Mouse (Mus musculus) neural tube, embryonic 15.5 days (tissue): Measurements from ENCODE around the gene Cep78. TPM values are rescaled to one million over a fixed set of nuclear protein-coding genes. Genes with fewer than 3 reads are reported as not detected.
"Not testable (repeated sequence)": the region's sequence is repeated elsewhere in the genome, so short reads cannot be mapped to it uniquely, and the experiment has no call there.

Experiments
- ATAC-seq: fragments of 200-750 bp; cut with Nextera tagmentation; 2 replicates; pipeline ENCODE4 v1.8.0; 2017; ENCODE audit warnings: mild to moderate bottlenecking, moderate TSS enrichment, moderate library complexity; ENCODE audit not compliant: low FRiP score
- H3K27ac ChIP-seq: fragments of 300-500 bp; sonication (generic); replicated peaks from 2 replicates; pipeline ENCODE4 v1.5.1; 2015; ENCODE audit warnings: mild to moderate bottlenecking, inconsistent platforms
- H3K27me3 ChIP-seq: fragments of 300-500 bp; sonication (generic); replicated peaks from 2 replicates; pipeline ENCODE4 v1.6.1; 2015; ENCODE audit warnings: inconsistent platforms
- H3K36me3 ChIP-seq: fragments of 300-500 bp; sonication (generic); 2 replicates; pipeline ENCODE4 v1.6.1; 2015; ENCODE audit warnings: inconsistent platforms
- H3K4me1 ChIP-seq: fragments of 300-500 bp; sonication (generic); 2 replicates; pipeline ENCODE4 v1.6.1; 2015; ENCODE audit warnings: inconsistent platforms
- H3K4me2 ChIP-seq: fragments of 300-500 bp; sonication (generic); 2 replicates; pipeline ENCODE4 v1.6.1; 2015; ENCODE audit warnings: inconsistent platforms, mild to moderate bottlenecking, moderate library complexity
- H3K4me3 ChIP-seq: fragments of 300-500 bp; sonication (generic); replicated peaks from 2 replicates; pipeline ENCODE4 v1.5.1; 2015; ENCODE audit warnings: mild to moderate bottlenecking, inconsistent platforms
- H3K9ac ChIP-seq: fragments of 300-500 bp; sonication (generic); replicated peaks from 2 replicates; pipeline ENCODE4 v1.6.1; 2015; ENCODE audit warnings: mild to moderate bottlenecking, inconsistent platforms
- H3K9me3 ChIP-seq: fragments of 300-500 bp; sonication (generic); replicated peaks from 2 replicates; pipeline ENCODE4 v1.6.1; 2016; ENCODE audit warnings: inconsistent platforms
- WGBS: fragments of 180-500 bp; shearing (Covaris S2); methylation state at CpG from one replicate; pipeline ENCODE4 v1.1.7; 2015; ENCODE audit warnings: mixed read lengths; 5-methylcytosine and 5-hydroxymethylcytosine counted together
- polyA plus RNA-seq: library from polyadenylated mRNA; unstranded; fragments of >200 nt; fragmentation: Nextera tagmentation; extraction: Ambion mirVana; gene quantifications from 2 replicates; pipeline ENCODE4 v1.2.1, GENCODE M21; 2015

Gene Cep78
- 25.7 and 25.9 TPM in 2 replicates for polyA plus RNA-seq

DNA sequence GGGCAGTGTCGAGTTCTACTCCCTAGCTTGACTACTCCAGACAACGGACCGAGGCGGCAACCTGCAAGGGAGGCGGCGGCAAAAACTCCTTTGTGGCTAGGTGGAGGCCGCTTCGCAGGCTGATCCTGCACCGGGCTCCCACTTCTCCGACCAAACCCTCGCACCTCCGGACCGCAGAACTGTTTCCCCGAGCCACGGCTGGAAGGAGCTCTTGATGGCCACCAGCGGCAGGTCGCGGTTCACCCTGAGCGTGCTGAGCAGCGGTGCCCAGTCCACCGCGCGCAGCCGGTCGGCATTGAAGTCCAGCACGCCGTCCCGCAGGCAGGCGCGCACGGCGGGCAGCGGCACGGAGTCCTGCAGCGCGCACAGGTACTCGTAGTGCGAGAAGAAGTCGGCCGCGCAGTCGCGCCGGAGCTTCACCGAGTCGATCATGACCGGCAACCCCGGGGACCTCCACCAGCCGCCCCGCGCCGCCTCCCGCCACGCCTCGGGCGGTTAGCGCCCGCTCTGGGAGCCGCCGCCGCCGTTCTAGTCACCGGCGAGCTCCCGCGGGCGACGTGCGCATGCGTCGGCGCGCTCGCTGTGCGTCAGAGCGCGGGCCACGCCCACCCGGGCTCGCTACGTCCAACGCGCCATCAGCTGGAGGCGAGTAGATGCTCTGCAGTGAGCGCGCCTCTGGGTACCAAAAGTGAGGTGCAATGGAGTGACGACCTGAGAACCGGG is at the start of gene Cep78:
Gene Cep78, minus strand, starts transcription at position 541 of the 723 bp plus-strand sequence.
- no peaks in the 10 kb centered on the region for H3K27me3 ChIP-seq
- WGBS: under 1% methylated on average over 82 of the region's 88 CpGs
- H3K4me3 ChIP-seq: peak within 1 kb of the TSS; percentile 81
- ATAC-seq: peak; percentile 95
- peak within 1 kb of the TSS; percentile 63 for H3K4me2 ChIP-seq
- peak within 1 kb of the TSS; percentile 92 for H3K27ac ChIP-seq
- peak within 1 kb of the TSS; percentile 80 for H3K9ac ChIP-seq
- peaks cover 3% of the 10 kb centered on the region; the same call in 1 of the 2 replicates for H3K36me3 ChIP-seq
- peaks cover 33% of the 10 kb centered on the region for H3K4me1 ChIP-seq
- no peaks in the 10 kb centered on the region for H3K9me3 ChIP-seq

DNA sequence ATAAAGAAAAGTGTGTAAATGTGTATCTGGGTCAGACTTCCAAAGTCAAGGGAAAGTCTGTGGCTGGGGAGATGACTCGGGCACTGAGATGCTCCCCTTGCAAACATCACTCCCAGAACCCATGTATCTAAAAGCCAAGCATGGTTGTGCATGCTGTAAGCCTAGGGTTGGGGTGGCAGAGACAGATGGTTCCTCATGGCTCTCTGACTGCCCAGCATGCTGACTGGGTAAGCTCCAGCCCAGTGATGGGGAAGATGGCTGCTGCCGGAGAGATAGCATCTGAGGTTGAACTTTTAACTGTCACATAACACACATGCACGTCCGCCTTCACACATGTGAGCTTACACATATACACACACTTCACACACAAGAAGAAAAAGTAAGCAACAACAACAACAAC is 46.5 kb upstream of the Cep78 start:
- Histone ChIP-seq H3K4me1 (no peaks in the 10 kb centered on the region; the same call in 1 of the 2 replicates), H3K4me3 (no peak overlapping the region), H3K27me3 (no peaks in the 10 kb centered on the region), H3K9me3 (no peaks in the 10 kb centered on the region), H3K9ac (no peak overlapping the region), H3K27ac (no peak overlapping the region), H3K4me2 (no peak overlapping the region), H3K36me3 (no peaks in the 10 kb centered on the region)
- ATAC-seq: no peak
- 93% methylated on average over 4 of the region's 4 CpGs for WGBS

DNA sequence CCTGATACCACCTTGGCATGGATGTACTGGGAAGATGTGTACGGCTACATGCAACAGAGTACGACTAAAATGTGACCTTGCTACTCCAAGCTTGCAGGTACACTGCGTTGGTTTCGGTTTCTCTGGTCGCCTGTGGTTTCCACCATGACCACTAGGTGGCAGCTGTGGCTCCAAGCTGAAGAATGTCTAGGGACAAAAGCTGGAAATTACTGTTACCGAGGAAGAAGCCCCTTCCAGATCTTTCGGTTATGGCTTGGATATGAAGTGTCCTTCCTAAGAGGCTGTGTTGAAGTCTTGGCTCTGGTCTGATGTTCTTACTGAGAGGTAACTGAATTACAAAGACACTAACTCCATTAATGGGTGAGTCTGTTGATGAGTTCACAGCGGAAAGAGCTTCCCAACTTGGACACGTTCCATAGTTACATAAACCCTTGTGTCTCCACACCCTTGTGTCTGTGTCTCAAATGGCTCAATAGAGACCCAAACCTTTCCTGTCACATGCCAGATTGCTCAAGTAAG is 44.5 kb upstream of the Cep78 start:
- peak; percentile 78 for ATAC-seq
- not testable (repeated sequence) for H3K27ac ChIP-seq, H3K9ac ChIP-seq, H3K9me3 ChIP-seq, H3K27me3 ChIP-seq, H3K36me3 ChIP-seq, H3K4me1 ChIP-seq
- Histone ChIP-seq H3K4me3 (peak overlapping the region; percentile 19; the same call in 1 of the 2 replicates), H3K4me2 (peak overlapping the region; percentile 46)
- 28% methylated on average over 7 of the region's 9 CpGs for WGBS

- 55% methylated on average over 5 of the region's 5 CpGs for WGBS
- no peak for ATAC-seq
- H3K9ac ChIP-seq: no peak overlapping the region
- H3K4me1 ChIP-seq: no peaks in the 10 kb centered on the region; the same call in 1 of the 2 replicates
- H3K27me3 ChIP-seq: no peaks in the 10 kb centered on the region
- no peaks in the 10 kb centered on the region for H3K36me3 ChIP-seq
- peak overlapping the region; percentile 46 for H3K4me2 ChIP-seq
- H3K27ac ChIP-seq: no peak overlapping the region
- no peaks in the 10 kb centered on the region for H3K9me3 ChIP-seq
- peak overlapping the region; percentile 19; the same call in 1 of the 2 replicates for H3K4me3 ChIP-seq
Measured at GRCm38 (mm10) chr19:16028746-16029252, 44.0 kb upstream of the Cep78 start.

GRCm38 (mm10) chr19:16027876-16028670 is 43.3 kb upstream of the Cep78 start:
- Histone ChIP-seq H3K36me3 (no peaks in the 10 kb centered on the region), H3K9me3 (no peaks in the 10 kb centered on the region), H3K27ac (no peak overlapping the region), H3K9ac (no peak overlapping the region), H3K27me3 (no peaks in the 10 kb centered on the region), H3K4me3 (no peak overlapping the region), H3K4me2 (no peak overlapping the region), H3K4me1 (no peaks in the 10 kb centered on the region; the same call in 1 of the 2 replicates)
- no peak for ATAC-seq
- WGBS: 83% methylated on average over 15 of the region's 15 CpGs

GRCm38 (mm10) chr19:16026276-16026675 is 41.5 kb upstream of the Cep78 start:
- no peak overlapping the region for H3K4me3 ChIP-seq

GRCm38 (mm10) chr19:16022178-16022577 is 37.4 kb upstream of the Cep78 start:
- no peaks in the 10 kb centered on the region for H3K36me3 ChIP-seq
- ATAC-seq: peak; percentile 50; the same call in 1 of the 2 replicates
- H3K4me3 ChIP-seq: no peak overlapping the region
- H3K4me1 ChIP-seq: 0 out of 2 replicates have a peak, but pooled peaks cover 2% of the 10 kb centered on the region
- no peaks in the 10 kb centered on the region for H3K27me3 ChIP-seq
- no peak overlapping the region for H3K27ac ChIP-seq
- no peak overlapping the region for H3K9ac ChIP-seq
- no peak overlapping the region for H3K4me2 ChIP-seq
- H3K9me3 ChIP-seq: no peaks in the 10 kb centered on the region
- WGBS: 72% methylated on average over 10 of the region's 10 CpGs

More at GRCm38 (mm10) chr19:16026276-16026675, 41.5 kb upstream of the Cep78 start:
- H3K36me3 ChIP-seq: no peaks in the 10 kb centered on the region
- WGBS: 96% methylated on average over 5 of the region's 5 CpGs
- no peak overlapping the region for H3K9ac ChIP-seq
- no peak overlapping the region for H3K27ac ChIP-seq
- H3K9me3 ChIP-seq: no peaks in the 10 kb centered on the region
- H3K4me2 ChIP-seq: no peak overlapping the region
- no peaks in the 10 kb centered on the region for H3K27me3 ChIP-seq
- no peak for ATAC-seq
- peaks cover 2% of the 10 kb centered on the region; the same call in 1 of the 2 replicates for H3K4me1 ChIP-seq

DNA sequence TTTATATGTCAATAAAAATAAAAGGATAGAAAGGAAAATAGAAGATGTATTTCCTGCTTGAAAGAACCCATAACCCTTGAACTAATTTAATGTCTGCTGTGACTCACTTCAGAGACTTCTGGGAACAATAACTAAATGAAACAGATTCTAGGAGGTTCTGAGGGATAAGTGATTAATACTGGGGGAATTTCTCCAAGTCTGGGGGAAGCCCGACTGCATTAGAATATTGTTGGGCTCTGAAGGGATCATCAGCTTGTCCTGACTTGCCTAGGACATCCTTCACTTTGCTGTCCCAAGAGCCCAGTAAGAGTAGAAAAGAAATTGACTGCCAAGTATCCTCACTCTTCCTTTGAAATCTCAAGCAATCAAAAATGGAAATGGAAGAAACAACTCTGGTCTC is 31.4 kb upstream of the Cep78 start:
- Histone ChIP-seq H3K36me3 (no peaks in the 10 kb centered on the region), H3K4me2 (no peak overlapping the region), H3K4me3 (no peak overlapping the region), H3K27me3 (no peaks in the 10 kb centered on the region), H3K4me1 (no peaks in the 10 kb centered on the region), H3K27ac (no peak overlapping the region), H3K9ac (no peak overlapping the region), H3K9me3 (no peaks in the 10 kb centered on the region)
- ATAC-seq: no peak
- 59% methylated on average over 1 of the region's 1 CpGs for WGBS

DNA sequence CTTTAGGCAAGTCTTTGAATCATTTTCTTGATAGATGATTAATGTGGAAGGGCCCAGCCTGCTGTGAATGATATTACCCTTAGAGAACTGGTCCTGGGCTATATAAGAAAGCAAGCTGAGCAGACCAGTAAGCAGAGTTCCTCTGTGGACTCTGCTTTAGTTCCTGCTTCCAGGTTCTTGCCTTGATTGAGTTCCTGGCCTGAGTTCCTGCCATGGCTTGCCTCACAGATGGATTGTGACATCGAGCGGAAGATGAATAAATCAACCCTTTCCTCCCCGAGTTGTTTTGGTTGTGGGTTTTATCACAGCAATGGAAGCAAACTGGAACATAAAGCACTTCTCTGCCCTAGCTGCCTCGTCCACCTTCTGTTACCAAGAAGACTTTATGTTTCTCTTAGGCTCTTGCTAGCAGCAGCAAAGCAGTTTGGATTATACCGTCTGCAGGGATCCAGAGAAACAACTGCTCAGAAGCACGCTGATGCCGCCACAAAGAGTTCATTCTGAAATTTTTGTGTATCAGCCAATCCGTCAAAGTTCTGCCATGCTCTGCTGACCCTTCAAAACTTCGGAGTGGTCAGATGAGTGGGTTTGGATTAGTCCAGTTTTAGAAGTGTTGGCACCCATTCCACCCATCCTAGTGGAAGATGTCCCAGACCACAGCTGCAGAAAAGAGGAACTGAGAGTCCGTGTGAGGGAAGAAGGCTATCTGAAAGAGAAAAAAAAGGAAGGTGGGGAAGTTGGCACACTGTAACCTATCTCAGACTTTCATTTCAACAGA is 30.6 kb upstream of the Cep78 start:
- Histone ChIP-seq H3K9ac (no peak overlapping the region), H3K27me3 (no peaks in the 10 kb centered on the region), H3K4me3 (no peak overlapping the region), H3K4me2 (no peak overlapping the region), H3K36me3 (no peaks in the 10 kb centered on the region), H3K27ac (no peak overlapping the region), H3K4me1 (no peaks in the 10 kb centered on the region), H3K9me3 (no peaks in the 10 kb centered on the region)
- WGBS: 84% methylated on average over 10 of the region's 10 CpGs
- no peak for ATAC-seq

DNA sequence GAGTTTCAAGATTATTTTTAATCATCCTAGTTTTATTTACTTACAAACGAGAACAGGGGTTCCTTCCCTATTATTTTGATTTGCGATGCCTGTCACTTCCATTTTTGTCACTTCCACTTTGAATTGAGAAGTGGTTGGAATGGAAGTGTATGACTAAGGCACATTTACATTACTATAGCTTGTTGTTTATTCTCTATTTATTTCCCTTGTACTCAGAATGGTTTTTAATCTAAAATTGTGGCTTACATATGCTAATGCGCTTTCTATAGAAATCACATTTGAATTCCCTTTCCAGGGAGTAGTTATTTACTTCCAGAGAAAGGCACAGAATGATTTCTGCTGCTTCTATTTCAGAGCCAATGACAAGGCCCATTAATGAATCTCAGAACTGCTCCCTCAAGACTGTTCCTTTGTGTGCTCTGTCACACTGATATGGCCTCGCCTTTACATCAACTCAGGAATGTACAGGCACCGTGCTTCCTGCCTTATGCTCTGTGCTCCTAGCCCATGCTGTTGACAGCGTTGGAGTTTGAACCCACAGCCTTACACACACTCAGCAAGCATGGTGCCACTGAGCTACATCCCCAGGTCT is 25.1 kb upstream of the Cep78 start:
- H3K27ac ChIP-seq: 0 out of 2 replicates have a peak overlapping the region, but pooled peaks have one; percentile 30

More for the DNA sequence above, 25.1 kb upstream of the Cep78 start:
- Histone ChIP-seq H3K9me3 (no peaks in the 10 kb centered on the region), H3K27me3 (no peaks in the 10 kb centered on the region), H3K4me2 (no peak overlapping the region), H3K4me1 (0 out of 2 replicates have a peak, but pooled peaks cover 2% of the 10 kb centered on the region), H3K4me3 (no peak overlapping the region), H3K36me3 (no peaks in the 10 kb centered on the region), H3K9ac (no peak overlapping the region)
- 36% methylated on average over 6 of the region's 6 CpGs for WGBS
- ATAC-seq: peak; percentile 66
